14 mouse cellular contexts compared by ENCODE assay signal in the genomic region with DNA sequence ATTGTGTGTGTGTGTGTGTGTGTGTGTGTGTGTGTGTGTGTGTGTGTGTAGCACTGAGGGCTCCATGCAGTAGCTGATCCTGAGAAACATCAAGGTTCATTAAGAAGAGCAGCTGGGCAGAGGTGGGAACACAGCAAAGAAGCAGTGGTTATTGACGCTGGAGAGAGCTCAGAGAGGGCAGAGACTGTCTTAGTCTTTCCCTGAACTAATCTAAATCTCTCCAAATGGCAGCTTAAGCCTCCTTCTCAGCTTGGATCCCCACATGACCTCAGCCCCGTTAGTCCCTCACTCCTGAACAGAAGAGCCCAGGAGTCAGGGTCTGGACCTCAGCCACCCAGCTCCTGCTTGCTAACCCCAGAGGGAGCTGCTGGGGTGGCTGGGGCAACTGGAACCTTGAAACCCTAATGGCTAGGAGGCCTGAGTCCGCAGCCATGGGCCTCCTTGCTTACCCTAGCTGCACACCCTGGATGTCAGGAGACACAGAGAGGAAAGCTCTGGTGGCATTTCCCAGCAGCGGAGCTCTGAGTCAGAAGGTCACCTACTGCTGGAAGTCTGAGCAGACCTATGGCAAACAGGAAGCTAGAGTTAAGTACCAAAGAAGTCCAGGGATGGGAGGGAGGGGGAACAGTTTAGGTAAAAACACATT. TPM values are rescaled to one million over a fixed set of nuclear protein-coding genes. Genes with fewer than 3 reads are reported as not detected.
A peak's percentile ranks its signal among the peaks of the same experiment; 100 is the strongest.
DNase-seq lines count a peak whose midpoint lies in the region; ATAC-seq and TF ChIP-seq lines count a peak whose summit lies in the region.
"Had no signal": no experiment of that assay in that cellular context is flagged by ENCODE, and none has a peak within 500 bp of the region (broad histone marks: within the 10 kb centered on the region; RNA-seq: fewer than 3 reads in every experiment).

No protein-coding gene starts in this region.

- peaks cover 14% of the 10 kb centered on the region for H3K79me2 ChIP-seq in CH12.LX (replicated peaks; ENCODE audit: control insufficient read depth, extremely low read depth, insufficient read depth, poor library complexity, severe bottlenecking)

- no peak for TF ChIP-seq RAD21 in CH12.LX (IDR thresholded peaks at IDR 0.05; ENCODE audit: low read depth, low read length)

- no peaks in the 10 kb centered on the region for H3K27me3 ChIP-seq in forebrain, embryonic 14.5 days (replicated peaks; ENCODE audit: control insufficient read depth, insufficient read depth, low read length)
- H3K27me3 ChIP-seq in forebrain, embryonic 10.5 days (ENCODE audit: poor library complexity, severe bottlenecking), result peaks cover 46% of the 10 kb centered on the region
- H3K27me3 ChIP-seq in CH12.LX (replicated peaks), result no peaks in the 10 kb centered on the region
- no peaks in the 10 kb centered on the region for H3K27me3 ChIP-seq in intestine, embryonic 16.5 days (replicated peaks; ENCODE audit: control insufficient read depth, insufficient read depth, low read length)
- H3K27me3 ChIP-seq: embryonic facial prominence, embryonic 12.5 days had no signal

- intact Hi-C loops in left cerebral cortex, adult 2 months (cut with DNase I), result no loop called here
- intact Hi-C loops in left cerebral cortex, postnatal 25 days (cut with DNase I), result no loop called here
- intact Hi-C loops in left cerebral cortex, postnatal 10 days (cut with DNase I), result no loop called here

- peaks cover 13% of the 10 kb centered on the region for H3K4me1 ChIP-seq in forebrain, embryonic 14.5 days (ENCODE audit: control insufficient read depth, insufficient read depth, low read length)
- peaks cover 52% of the 10 kb centered on the region for H3K4me1 ChIP-seq in forebrain, embryonic 10.5 days
- H3K4me1 ChIP-seq in CH12.LX (ENCODE audit: control insufficient read depth in 1 of 2, insufficient read depth in 2 of 2), result peaks cover 21 to 69% of the 10 kb centered on the region in 2 experiments
- H3K4me1 ChIP-seq in intestine, embryonic 16.5 days (ENCODE audit: control insufficient read depth, insufficient read depth, low read length), result peaks cover 65% of the 10 kb centered on the region

- H3K27ac ChIP-seq in forebrain, embryonic 14.5 days (ENCODE audit: low read depth, low read length), result no peak overlapping the region
- no peak overlapping the region for H3K27ac ChIP-seq in forebrain, embryonic 10.5 days
- peak overlapping the region; percentile 67 for H3K27ac ChIP-seq in left cerebral cortex, adult 2 months
- peak overlapping the region; percentile 57; the same call in 1 of the 2 replicates for H3K27ac ChIP-seq in CH12.LX (ENCODE audit: insufficient read depth, low read depth)
- peak overlapping the region; percentile 70 for H3K27ac ChIP-seq in intestine, embryonic 16.5 days (ENCODE audit: low read length)
- H3K27ac ChIP-seq: embryonic facial prominence, embryonic 12.5 days; liver, embryonic 14.5 days; midbrain, embryonic 12.5 days had no signal

- 53% methylated on average over 4 of the region's 4 CpGs for WGBS in forebrain, embryonic 14.5 days
- WGBS in forebrain, embryonic 10.5 days, result 40% methylated on average over 4 of the region's 4 CpGs
- WGBS in intestine, embryonic 16.5 days, result 37% methylated on average over 4 of the region's 4 CpGs

- DNase-seq in forebrain, embryonic 14.5 days (ENCODE audit: low spot score), result no peak
- DNase-seq in forebrain, embryonic 10.5 days (ENCODE audit: extremely low spot score, low spot score), result no peak
- DNase-seq in left cerebral cortex, adult 2 months (ENCODE audit: extremely low spot score in 1 of 2, low spot score in 2 of 2), result no peak
- DNase-seq in left cerebral cortex, postnatal 25 days (ENCODE audit: low spot score in 2 of 2), result no peak
- DNase-seq in CH12.LX (ENCODE audit: extremely low read depth), result no peak
- DNase-seq in layer of hippocampus, postnatal 36 days, result no peak
- DNase-seq in left cerebral cortex, postnatal 10 days (ENCODE audit: extremely low spot score in 1 of 2, low spot score in 2 of 2), result no peak
- DNase-seq: cerebellum, postnatal 10 days; forebrain, postnatal 0 days; spleen, adult 18-20 months had no signal

- in situ Hi-C loops in CH12.LX (cut with MboI; ENCODE audit: low pct_ligation_motif_present, low pct_unique_long_range_greater_than_20kb, low sequenced_read_pairs), result loop anchor here (5.0 kb wide), 1 partner anchor 33 kb away; no protein-coding TSS in a partner anchor

- no peak for TF ChIP-seq POLR2A in CH12.LX (IDR thresholded peaks at IDR 0.05; ENCODE audit: low read depth, low read length)

- dilution Hi-C loops in CH12.LX (cut with MboI; ENCODE audit: extremely low pct_ligation_motif_present, extremely low pct_unique_long_range_greater_than_20kb, low sequenced_read_pairs), result no loop called here

- no peak for ATAC-seq in forebrain, embryonic 14.5 days
- no peak for ATAC-seq in intestine, embryonic 16.5 days
- ATAC-seq: forebrain, postnatal 0 days had no signal

- H3K36me3 ChIP-seq in forebrain, embryonic 14.5 days (ENCODE audit: control insufficient read depth, insufficient read depth, low read length), result no peaks in the 10 kb centered on the region
- no peaks in the 10 kb centered on the region for H3K36me3 ChIP-seq in forebrain, embryonic 10.5 days (replicated peaks)
- peaks cover 20 to 39% of the 10 kb centered on the region in 2 experiments for H3K36me3 ChIP-seq in CH12.LX (replicated peaks in 1 of 2; ENCODE audit: control insufficient read depth in 1 of 2, insufficient read depth in 1 of 2, low read length in 1 of 2)
- no peaks in the 10 kb centered on the region for H3K36me3 ChIP-seq in intestine, embryonic 16.5 days (ENCODE audit: control insufficient read depth, insufficient read depth, low read length)
- H3K36me3 ChIP-seq: embryonic facial prominence, embryonic 12.5 days; midbrain, embryonic 12.5 days had no signal

- no peaks in the 10 kb centered on the region for H3K9me3 ChIP-seq in forebrain, embryonic 14.5 days (replicated peaks; ENCODE audit: control insufficient read depth, low read length)
- no peaks in the 10 kb centered on the region for H3K9me3 ChIP-seq in forebrain, embryonic 10.5 days
- no peaks in the 10 kb centered on the region for H3K9me3 ChIP-seq in CH12.LX (replicated peaks; ENCODE audit: low read length)
- no peaks in the 10 kb centered on the region for H3K9me3 ChIP-seq in intestine, embryonic 16.5 days (ENCODE audit: control insufficient read depth, low read length)
- H3K9me3 ChIP-seq: embryonic facial prominence, embryonic 12.5 days; midbrain, embryonic 12.5 days had no signal

- TF ChIP-seq CTCF in left cerebral cortex, adult 2 months (IDR thresholded peaks at IDR 0.05), result no peak
- TF ChIP-seq CTCF in CH12.LX (conservative IDR thresholded peaks at IDR 0.05 in 1 of 2, IDR thresholded peaks at IDR 0.05 in 1 of 2; ENCODE audit: low read depth in 2 of 2, low read length in 2 of 2), result no peak

- no peak for TF ChIP-seq EP300 in CH12.LX (IDR thresholded peaks at IDR 0.05; ENCODE audit: low read length)

- H3K4me3 ChIP-seq in forebrain, embryonic 14.5 days (ENCODE audit: low read depth, low read length), result no peak overlapping the region
- no peak overlapping the region for H3K4me3 ChIP-seq in forebrain, embryonic 10.5 days
- no peak overlapping the region for H3K4me3 ChIP-seq in left cerebral cortex, adult 2 months
- peak overlapping the region; percentile 69 to 95 (median 93) for H3K4me3 ChIP-seq in CH12.LX (replicated peaks in 1 of 3; ENCODE audit: low read depth in 2 of 3, low read length in 2 of 3, poor library complexity in 1 of 3)
- no peak overlapping the region for H3K4me3 ChIP-seq in intestine, embryonic 16.5 days (ENCODE audit: low read length)
- H3K4me3 ChIP-seq: embryonic facial prominence, embryonic 12.5 days; midbrain, embryonic 12.5 days had no signal

- H3K4me2 ChIP-seq in forebrain, embryonic 14.5 days (ENCODE audit: low read length), result 0 out of 2 replicates have a peak overlapping the region, but pooled peaks have one; percentile 9
- H3K4me2 ChIP-seq in CH12.LX (ENCODE audit: insufficient read depth, low read depth, poor library complexity, severe bottlenecking), result peak overlapping the region; percentile 86
- no peak overlapping the region for H3K4me2 ChIP-seq in intestine, embryonic 16.5 days (ENCODE audit: low read depth, low read length)
- H3K4me2 ChIP-seq: embryonic facial prominence, embryonic 12.5 days had no signal

- H3K9ac ChIP-seq in forebrain, embryonic 14.5 days (ENCODE audit: low read length), result no peak overlapping the region
- H3K9ac ChIP-seq in CH12.LX (ENCODE audit: insufficient read depth, low read depth), result peak overlapping the region; percentile 94
- peak overlapping the region; percentile 51; the same call in 1 of the 2 replicates for H3K9ac ChIP-seq in intestine, embryonic 16.5 days (ENCODE audit: low read depth, low read length)
- H3K9ac ChIP-seq: embryonic facial prominence, embryonic 12.5 days; forebrain, postnatal 0 days; liver, embryonic 14.5 days; midbrain, embryonic 12.5 days had no signal

TF ChIP-seq in CH12.LX, 34 proteins besides CTCF, POLR2A, EP300 and RAD21 (continues in another document):
- TF ChIP-seq ZNF384 (IDR thresholded peaks at IDR 0.05; ENCODE audit: low read depth, low read length) (no peak), USF2 (conservative IDR thresholded peaks at IDR 0.05; ENCODE audit: low read depth, low read length) (no peak), CHD2 (IDR thresholded peaks at IDR 0.05; ENCODE audit: low read length) (no peak), MXI1 (IDR thresholded peaks at IDR 0.05; ENCODE audit: low read depth, low read length) (no peak), MAX (IDR thresholded peaks at IDR 0.05; ENCODE audit: low read length) (no peak), MEF2A (IDR thresholded peaks at IDR 0.05; ENCODE audit: borderline replicate concordance, low read depth, low read length) (no peak), HCFC1 (IDR thresholded peaks at IDR 0.05; ENCODE audit: low read depth, low read length) (no peak), NRF1 (IDR thresholded peaks at IDR 0.05; ENCODE audit: low read depth, low read length) (no peak), MAZ (IDR thresholded peaks at IDR 0.05; ENCODE audit: low read depth, low read length) (no peak), BHLHE40 (IDR thresholded peaks at IDR 0.05; ENCODE audit: low read depth, low read length) (no peak), USF1 (IDR thresholded peaks at IDR 0.05; ENCODE audit: low read depth, low read length) (no peak), JUND (conservative IDR thresholded peaks at IDR 0.05; ENCODE audit: low read depth, low read length) (no peak)

RNA-seq across cellular contexts. Expression of gene Kif21b, which starts 2.1 kb away (rescaled TPM):
- 52.4 and 61.5 TPM in 2 replicates for polyA plus RNA-seq in forebrain, embryonic 14.5 days (2014; fragmentation: Nextera tagmentation; extraction: Ambion mirVana)
- 5.8 and 8.8 TPM in 2 replicates for polyA plus RNA-seq in forebrain, embryonic 10.5 days (2016; fragmentation: Nextera tagmentation; extraction: Ambion mirVana)
- total RNA-seq in left cerebral cortex, adult 2 months (2021), result 10 to 100 TPM; 67.3 to 74.2 TPM
- 10 to 100 TPM; 68.4 to 73.0 TPM for total RNA-seq in left cerebral cortex, postnatal 25 days (2021)
- 21.1 and 26.2 TPM in 2 replicates for total RNA-seq in CH12.LX (2012; rRNA removed)
- 6.0 and 7.3 TPM in 2 replicates for total RNA-seq in CH12.LX (2014; rRNA removed)
- polyA plus RNA-seq in CH12.LX (2012; ENCODE audit: insufficient read length, low read depth), result 22.6 and 32.4 TPM in 2 replicates
- polyA plus RNA-seq in intestine, embryonic 16.5 days (2015; fragmentation: Nextera tagmentation; extraction: Ambion mirVana), result 4.3 and 4.8 TPM in 2 replicates
- total RNA-seq in layer of hippocampus, postnatal 36 days (2021), result 10 to 100 TPM; 34.5 to 36.2 TPM
- total RNA-seq in left cerebral cortex, postnatal 10 days (2021), result 100 to 1,000 TPM; 329 to 393 TPM

Comparison
In these comparisons a context has a peak if more than half of its experiments do, and no peak if none do; other contexts are left out.
1. RNA of gene Kif21b, which starts 2.1 kb away (total RNA-seq): 329 to 393 TPM in left cerebral cortex, postnatal 10 days; 67.3 to 74.2 TPM in left cerebral cortex, adult 2 months, 68.4 to 73.0 TPM in left cerebral cortex, postnatal 25 days, 34.5 to 36.2 TPM in layer of hippocampus, postnatal 36 days and 6.0 to 26.2 TPM in CH12.LX; every median in the first group is over 4 times any median in the second.
2. H3K27ac ChIP-seq: peak in left cerebral cortex, adult 2 months (single experiment), CH12.LX (single experiment) and intestine, embryonic 16.5 days (single experiment); none in forebrain, embryonic 14.5 days (single experiment) and forebrain, embryonic 10.5 days (single experiment).
3. H3K4me3 ChIP-seq: peak in CH12.LX (3 of 3); none in forebrain, embryonic 14.5 days (single experiment), forebrain, embryonic 10.5 days (single experiment), left cerebral cortex, adult 2 months (single experiment) and intestine, embryonic 16.5 days (single experiment).